Mouse (Mus musculus) brain, adult 2 months (tissue): Measurements from ENCODE around the gene Dock9.
"Not testable (repeated sequence)": the region's sequence is repeated elsewhere in the genome, so short reads cannot be mapped to it uniquely, and the experiment has no call there.

Experiments
- DNase-seq: peaks from one replicate; pipeline ENCODE4 v3.0.0; 2011; ENCODE audit warnings: low read depth, low spot score

The Dock9 gene

DNA sequence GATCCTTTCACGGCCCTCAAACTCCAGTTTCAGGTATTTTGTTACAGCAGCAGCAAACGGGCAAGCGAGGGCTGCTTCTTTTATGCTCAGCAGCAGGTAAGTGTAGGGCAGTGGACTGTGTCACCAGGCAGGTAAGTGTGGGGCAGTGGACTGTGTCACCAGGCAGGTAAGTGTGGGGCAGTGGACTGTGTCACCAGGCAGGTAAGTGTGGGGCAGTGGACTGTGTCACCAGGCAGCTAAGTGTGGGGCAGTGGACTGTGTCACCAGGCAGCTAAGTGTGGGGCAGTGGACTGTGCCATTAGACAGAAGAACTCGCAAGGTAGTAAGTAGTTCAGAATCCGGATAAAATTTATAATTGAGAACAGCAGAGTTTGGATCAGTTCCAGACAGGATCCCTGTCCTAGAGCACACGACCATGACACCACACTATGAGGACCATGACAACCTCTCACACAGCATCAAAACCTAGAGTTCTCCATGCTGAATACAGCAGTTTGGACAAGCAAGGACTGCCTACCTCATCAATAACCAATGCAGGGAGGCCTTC is 173.6 kb downstream of the Dock9 start:
- not testable (repeated sequence) for DNase-seq

DNA sequence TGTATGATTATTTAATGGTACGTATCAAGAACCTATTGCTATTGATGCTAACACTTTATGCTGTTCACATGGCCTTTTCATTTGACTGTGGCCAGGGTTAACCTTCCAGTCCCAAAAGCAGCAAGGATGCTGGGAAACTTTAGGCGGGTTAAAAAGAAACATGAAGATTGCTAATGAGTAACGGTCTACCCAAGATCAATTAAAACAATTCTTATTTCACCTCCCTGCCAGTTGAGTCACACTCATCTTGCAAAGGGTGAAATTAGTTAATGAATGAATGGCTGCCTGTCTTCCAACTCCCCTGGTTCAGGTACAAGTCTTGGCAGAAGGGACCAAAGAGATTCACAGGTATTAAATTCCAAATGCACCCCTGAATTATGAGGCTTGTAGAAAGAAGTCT is 175.8 kb downstream of the Dock9 start:
- DNase-seq, result no peak

DNA sequence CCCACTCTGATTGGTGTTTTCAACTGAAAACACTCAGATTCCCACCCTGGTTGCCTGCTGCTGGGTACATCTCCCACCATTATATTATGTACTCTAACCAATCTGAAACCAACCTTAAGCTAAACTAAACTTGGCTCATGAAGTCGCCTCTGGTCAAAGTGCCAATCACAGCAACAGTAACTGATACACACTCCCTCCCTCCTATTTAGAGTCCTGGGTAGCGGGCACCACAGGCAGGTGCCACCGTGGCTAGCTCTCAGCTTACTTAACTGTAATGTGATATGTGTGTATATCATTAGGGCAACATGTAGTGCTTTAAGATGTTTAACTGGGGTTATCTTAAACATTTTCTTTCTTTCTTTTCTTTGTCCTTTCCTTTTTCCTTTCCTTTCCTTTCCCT is 177.1 kb downstream of the Dock9 start:
- no peak for DNase-seq

DNA sequence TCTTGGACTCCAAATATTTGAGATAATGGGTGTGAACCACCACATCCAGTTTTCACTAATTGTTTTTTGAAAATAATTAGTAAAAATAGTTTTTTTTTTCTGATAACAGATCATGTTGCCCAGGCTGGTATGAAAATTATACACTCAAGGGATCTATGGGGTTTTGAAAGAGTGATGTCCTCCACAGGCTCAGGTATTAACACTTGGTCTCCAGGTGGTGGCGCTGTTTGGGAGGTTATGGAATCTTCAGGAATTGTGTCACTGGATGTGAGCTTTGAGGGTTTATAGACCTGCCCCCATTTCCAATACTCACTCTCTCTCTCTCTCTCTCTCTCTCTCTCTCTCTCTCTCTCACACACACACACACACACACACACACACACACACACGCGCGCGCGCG is 177.5 kb downstream of the Dock9 start:
- no peak for DNase-seq

DNA sequence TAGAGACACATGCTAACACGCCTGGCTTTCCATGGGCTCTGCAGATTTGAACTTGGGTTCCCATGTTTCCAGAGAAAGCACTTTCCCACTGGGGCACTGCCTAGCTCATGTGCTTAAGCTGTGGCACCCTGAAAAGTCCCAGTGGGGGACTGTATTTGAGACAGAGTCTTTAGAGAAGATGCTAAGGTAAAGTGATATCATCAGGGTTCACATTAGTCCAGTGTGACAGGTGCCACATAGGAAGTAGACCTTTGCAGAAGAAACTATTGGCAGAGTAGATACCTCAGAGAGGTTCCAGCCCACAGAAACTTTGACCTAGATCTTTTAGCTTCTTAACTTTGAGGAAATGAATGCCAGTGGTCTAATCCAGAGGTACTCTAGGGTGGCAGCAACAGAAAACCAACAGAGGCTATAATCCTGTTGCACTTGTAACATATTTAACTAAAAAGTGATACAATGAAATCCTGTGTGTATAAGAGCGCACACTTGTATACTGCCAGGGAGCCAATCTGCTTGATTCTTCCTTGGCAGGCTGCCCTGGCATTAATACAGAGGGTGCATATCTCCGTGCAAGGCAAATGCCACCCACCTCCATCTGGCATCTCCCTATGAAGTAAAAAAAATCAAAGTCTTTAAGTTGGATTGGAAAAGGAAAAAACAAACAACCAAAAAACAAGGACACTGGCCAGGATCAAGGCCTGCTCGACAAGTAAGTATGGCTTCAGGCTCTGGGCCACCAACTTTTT is 179.8 kb downstream of the Dock9 start:
- peak; percentile 98 for DNase-seq

DNA sequence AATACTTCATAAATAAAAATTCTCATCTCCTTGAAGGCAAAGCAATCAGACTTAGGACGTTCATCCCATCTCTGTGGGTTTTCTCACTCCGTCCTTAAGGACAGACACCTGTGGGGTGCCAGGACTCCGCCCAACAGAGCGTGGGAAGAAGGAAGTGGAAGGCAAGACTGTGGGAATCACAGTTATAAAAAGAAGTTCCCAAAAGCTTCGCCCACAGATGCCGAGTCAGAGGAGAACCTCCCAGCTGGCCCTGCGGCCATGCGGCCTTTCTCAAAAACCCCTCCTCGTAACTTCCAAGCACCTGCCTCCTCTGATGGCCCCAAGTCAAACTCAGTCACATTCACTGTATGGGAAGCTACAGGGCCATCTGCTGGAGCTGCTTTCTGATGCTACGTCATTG is 182.2 kb downstream of the Dock9 start:
- DNase-seq, result peak; percentile 80

DNA sequence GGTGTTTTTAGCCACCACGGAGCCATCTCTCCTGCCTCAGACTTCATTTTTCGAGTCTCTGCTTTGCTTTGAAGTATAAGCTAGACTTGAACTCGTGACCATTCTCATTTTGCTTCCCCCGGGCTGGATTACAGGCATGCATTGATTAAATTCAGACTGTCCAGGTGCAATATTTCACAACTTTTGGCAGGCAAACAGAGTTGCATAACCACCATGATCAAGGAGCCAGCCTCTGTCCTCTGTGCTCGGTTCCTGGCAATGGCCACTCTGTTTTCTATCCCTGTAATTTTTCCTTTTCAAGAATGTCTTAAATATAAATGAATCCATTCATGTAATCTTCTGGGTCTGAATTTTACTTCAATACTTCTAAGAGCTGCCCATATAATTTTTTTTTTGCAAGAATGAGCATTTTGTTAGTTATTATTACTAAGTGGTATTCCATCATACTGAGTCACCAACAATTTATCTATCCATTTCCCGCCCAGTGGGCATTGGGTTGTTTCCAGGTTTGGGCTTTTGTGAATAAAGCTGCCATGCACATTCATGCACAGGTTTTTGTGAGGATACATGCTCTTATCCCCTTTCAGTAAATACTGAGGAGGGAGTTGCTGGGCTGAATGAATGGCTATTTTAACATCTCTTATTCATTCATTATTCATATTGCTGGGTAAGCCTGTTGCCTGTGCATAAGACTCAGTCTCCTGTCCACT is 183.0 kb downstream of the Dock9 start:
- peak; percentile 77 for DNase-seq

DNA sequence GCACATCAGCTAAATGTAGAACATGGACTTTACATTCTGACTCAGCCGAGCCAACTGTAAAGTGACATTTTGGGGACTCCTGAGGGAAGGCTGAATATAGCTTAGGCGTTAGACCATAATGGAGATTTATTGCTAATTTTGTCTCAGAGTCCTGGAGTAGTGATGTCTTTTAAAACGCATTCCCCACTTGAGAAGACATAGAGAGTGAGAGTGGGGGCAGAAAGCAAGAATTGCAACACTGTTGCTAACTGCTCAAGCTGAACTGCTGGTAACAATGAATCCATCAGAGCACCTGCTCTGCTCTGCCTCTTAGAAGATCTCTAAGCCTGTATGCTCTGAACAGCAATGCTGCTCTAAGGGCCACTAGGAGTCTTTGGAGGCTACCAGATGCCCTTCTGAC is 184.1 kb downstream of the Dock9 start:
- DNase-seq, result peak; percentile 88

DNA sequence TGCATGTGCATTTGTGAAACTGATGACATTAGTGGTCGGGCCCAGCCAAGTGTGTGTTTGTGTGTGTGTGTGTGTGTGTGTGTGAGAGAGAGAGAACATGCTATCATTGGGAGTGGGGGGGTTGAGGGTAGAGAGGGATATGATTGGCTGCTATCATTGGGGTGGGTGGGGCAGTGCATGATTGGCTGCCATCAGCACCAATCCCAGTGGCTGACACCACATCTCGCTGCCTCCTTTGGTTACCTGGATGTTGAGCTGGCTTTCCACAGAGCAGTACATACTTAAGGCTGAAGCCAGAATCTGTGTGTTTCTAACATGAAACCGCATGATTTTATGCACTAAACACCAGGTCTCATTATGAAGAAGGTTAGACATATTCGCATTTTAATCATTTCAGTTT is 184.7 kb downstream of the Dock9 start:
- no peak for DNase-seq

DNA sequence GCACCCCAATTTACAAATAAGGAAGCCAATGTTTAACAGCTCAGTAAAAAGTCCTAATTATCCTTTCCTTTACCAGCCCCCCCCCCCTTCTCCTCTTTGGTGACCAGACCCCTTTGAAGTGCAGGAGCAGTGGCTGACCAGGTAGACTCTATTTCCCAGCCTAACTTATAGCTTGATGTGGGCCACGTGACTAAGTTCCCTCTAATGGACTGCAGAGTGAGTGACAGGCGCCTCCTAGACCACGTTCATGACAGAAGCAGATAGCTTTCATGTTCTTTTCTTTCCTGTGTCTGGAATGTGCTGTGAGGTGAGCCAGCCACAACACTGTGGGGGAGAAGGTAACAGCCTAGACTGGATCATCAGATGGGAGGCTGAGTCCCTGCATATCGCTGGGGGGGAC is 186.1 kb downstream of the Dock9 start:
- no peak for DNase-seq

DNA sequence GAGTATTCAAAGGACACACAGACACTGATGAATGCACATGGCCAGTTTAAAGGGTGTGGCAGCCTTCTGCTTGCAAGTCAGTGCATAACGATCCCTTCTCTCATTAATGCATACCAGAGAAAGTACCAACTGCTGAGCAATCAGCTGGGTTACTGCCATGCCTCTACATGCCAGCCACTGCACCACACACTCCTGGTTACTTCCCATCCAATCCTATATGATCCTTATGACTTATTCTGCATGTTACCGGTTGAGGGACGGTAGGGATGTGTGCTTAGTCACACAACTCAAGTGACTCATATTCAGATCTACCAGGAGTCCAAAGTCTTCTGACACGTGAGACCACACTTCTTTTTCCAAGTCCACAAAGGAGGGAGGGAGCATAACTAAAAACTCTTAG is 186.5 kb downstream of the Dock9 start:
- no peak for DNase-seq

DNA sequence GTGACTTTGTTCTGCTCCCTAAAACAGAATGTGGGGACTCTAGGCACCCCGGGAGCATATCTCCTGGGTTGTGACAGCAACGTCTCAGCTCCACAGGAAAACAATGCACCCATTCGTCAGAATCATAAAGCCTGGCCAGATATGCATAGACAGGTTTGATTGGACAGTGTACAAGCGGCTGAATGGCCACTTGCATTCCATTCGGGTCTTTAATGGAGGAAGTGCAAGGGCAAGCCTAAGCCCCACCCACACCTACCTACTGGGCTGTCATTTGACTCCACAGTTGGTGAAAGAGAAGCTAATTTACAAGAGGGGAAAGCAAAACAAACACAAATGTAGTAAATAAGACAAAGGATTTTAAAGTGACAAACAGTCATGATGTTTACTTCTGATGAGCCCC is 189.1 kb downstream of the Dock9 start:
- DNase-seq, result no peak

DNA sequence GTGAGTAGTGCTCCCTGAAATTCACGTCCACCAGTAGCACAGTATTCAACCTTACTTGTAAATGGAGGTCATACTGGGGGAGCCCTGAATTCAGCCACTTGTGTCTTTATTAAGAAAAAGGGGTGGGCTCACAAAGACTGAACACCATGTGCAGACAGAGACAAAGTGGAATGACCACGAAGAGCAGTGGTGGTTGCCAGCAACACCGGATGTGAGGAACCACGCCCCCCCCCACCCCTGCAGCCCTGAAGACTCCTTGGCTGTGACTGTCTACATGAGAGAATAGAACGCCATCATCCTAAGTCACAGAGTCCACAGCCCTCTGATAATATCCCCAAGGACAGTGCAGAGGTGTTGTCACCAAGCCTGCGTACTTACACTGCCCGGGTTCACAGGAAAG is 191.2 kb downstream of the Dock9 start:
- no peak for DNase-seq

DNA sequence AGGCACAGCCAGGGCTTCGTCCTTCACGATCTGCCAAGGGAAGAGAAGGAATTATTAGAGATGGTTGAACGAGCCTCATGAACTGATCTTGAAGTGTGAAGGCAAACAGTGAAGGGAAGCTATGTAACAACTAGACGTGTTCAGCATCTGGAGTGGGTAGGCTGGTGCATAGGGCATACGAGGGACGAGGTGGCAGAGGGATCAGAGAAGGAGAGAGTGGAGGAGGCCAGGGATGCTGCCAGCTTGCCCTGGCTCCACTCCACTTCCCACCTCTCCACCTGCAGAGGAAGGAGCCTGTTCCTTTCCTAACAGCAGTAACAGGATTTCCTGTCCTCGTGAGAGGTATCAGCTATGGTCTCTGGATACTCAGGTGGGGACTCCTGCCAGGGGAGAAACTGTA is 192.4 kb downstream of the Dock9 start:
- DNase-seq, result peak; percentile 57

DNA sequence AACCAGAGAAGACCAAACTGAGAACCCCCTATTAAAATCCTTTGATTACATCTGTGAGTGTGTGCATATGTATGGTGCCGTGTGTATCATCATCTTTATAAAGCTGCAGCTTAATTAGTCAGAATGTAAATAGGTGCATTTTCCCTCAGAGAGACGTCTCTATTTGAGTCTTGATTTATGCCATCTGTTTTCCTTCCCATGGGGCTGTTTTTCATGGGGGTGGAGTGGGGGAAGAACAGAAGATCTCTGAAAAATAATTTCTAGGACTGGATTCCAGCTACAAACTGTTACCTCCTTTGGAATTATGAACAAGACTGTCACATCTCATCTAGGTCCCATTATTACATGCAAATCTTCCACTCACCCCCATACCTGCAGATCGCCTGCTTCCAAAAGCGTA is 193.1 kb downstream of the Dock9 start:
- peak; percentile 79 for DNase-seq

DNA sequence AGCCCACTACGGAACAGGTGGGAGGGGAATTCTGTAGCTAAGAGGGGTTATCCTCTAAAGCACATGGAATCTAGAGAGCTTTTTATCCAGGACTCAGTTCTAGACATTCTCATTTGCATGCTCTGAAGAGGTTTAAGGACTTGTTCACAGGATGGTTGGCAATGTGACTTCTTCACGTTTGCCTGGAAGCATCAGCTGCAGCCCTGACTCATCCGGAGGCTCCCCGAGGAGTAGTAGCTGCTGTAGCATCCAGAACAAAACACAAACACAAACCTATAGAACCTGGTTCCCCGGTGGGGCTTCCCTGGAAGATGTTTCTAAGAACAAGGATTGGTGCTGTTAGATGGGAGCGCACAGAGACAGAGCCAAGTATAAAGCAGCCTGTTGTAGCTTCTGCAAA is 195.0 kb downstream of the Dock9 start:
- peak; percentile 81 for DNase-seq

DNA sequence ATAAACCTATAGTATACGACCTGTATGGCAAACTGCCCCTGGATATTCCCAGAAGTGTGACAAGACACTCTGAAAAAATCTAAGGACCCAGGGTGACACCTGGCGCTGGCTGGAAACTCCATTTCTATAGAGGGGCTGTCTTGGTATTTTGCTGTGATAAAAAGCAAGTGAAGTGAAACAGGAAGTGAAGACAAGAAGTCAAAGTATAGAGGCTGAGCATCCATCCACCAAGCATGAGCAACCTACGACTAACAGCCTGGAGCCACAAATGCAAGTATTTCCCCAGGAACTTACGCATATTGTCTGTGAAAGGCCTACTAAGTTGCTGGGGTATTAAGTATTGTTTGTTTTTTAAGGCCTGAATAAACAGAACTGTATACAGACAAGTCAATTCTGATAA is 197.1 kb downstream of the Dock9 start:
- DNase-seq, result no peak

DNA sequence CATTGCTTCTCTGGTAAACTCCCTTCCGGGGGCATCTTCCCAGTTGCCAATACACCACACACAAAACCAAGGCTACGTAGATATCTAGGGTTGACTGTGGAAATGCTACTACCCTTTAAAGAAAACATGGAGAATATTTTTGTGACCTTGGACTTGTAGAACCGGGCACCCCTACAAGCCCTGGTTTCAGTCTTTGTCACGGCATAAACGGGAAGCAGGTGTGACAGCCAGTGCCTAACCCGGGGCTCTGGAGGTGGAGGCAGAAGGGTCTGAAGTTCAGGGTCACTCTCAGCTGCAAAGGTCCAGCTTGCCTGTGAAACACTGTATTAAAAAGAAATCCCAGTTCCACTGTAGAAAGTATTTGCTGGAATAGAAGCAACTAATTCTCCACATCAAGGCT is 200.6 kb downstream of the Dock9 start:
- DNase-seq, result no peak

DNA sequence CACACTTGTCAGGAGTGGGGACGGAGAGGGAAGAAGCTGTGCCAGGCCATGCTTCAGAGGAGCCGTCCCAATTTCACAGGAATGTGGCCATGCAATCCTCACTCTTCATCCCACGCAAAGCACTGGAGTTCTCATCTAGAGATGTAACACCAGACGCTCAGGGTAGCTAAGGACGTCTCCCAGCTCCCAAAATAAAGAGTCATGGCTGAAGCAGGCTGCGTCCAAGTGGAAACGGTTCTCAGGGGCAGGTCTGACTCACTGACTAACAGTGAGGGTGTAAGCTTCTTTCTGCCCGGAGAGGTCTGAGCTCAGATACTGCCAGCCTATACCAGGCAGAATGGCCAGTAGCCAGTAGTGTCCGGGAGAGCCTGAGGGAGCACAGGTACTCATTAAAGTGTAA is 201.0 kb downstream of the Dock9 start:
- DNase-seq, result peak; percentile 88

DNA sequence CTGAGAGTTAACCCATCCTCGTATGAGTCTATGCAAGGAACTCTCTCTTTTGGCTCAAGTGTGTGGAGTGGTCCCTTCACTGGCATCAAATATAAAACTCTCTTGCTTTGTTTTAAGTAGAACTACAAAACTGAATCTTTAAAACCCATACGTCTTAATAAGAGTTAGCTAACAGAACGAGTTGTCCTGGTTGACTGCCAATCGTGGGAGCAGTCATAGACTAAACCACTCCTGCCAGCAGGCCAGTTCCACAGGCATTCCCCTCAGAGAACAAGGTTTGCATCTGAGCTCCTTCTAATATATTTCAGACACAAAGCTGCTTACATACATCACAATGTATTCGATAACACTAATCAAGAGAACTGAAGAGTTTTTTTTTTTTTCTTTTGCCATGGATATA is 203.0 kb downstream of the Dock9 start:
- DNase-seq, result peak; percentile 51

DNA sequence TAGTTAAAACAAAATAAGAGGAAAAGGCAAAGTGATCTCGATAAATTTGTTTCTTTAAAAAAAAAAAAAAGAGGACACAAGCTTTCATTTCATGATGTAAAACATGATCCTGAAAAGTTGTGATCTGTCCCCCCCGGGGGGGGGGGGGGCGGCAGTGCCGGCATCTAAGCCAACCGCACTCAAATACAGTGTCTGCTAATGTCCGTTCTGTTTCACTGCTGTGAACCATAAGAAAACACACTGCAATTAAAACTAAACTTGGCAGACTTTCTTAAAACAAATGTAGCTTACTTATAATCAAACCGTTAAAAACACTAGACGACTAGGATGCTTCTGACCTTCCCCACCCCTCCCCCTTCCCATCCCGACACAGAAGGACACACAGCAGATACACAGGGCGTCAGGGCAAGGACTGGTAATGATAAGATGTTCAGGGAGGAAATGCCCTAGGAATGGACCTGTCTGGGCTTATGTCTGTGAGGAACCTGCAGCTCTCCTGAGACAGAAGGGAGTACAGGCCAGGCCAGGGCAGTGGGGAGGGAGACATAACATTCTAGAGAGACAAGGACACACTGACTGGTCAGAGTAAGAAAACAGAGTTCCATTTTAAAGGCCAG is 204.2 kb downstream of the Dock9 start:
- DNase-seq, result no peak

DNA sequence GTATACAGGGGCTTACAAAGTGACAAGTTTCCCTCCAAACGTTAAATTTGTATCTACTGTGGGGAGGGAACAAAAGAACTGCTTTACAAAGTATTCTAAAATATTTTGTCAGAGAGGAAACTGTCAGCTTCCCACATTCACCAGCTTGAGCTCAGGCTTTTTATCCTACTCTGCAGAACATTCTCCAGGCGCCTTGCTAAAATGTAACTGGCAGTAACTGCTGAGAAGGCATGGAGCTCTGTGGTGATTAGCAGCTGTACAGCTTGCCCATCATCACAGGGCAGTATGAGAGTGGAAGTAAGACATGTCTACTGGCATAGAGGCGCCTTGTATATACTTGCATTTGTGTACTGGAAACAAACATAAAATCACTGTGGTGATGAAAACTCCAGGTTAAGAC is 204.7 kb downstream of the Dock9 start:
- DNase-seq, result peak; percentile 66

DNA sequence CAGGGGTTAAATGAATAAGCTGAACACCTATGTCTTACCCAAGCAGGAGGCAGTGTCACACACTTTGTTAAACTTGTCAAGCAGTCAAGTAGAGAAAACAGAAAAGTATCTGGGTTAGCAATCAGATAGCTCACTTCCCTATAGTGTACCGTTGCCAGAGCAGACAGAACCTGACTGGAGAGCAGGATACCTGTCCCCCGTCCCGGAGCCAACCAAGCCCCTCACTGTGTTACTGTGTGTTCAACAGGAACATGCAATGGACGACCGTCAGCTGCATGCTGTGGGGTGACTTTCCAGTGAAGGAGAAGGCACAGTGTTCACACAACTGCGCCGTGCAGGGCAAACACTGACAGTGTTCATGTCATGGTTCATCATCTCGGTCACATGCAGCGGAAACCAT is 205.3 kb downstream of the Dock9 start:
- DNase-seq, result no peak
